Mouse (Mus musculus) MN1 (cell line): Measurements from ENCODE around the gene Usp24.
"Not testable (repeated sequence)": the region's sequence is repeated elsewhere in the genome, so short reads cannot be mapped to it uniquely, and the experiment has no call there.

Experiments
- DNase-seq: peaks from one replicate; pipeline ENCODE4 v3.0.0-alpha.2; 2016; ENCODE audit warnings: low spot score

The Usp24 gene

GRCm38 (mm10) chr4:106318208-106318607 lies 2.2 kb downstream of the Usp24 start:
- DNase-seq: no peak

GRCm38 (mm10) chr4:106318976-106319375 lies 3.0 kb downstream of the Usp24 start:
- no peak for DNase-seq

GRCm38 (mm10) chr4:106322846-106323245 lies 6.8 kb downstream of the Usp24 start:
- no peak for DNase-seq

GRCm38 (mm10) chr4:106323318-106323717 lies 7.3 kb downstream of the Usp24 start:
- no peak for DNase-seq

GRCm38 (mm10) chr4:106327436-106327835 lies 11.4 kb downstream of the Usp24 start:
- DNase-seq: no peak

- no peak for DNase-seq
Observed at GRCm38 (mm10) chr4:106328704-106329103, 12.7 kb downstream of the Usp24 start.

GRCm38 (mm10) chr4:106329171-106329570 lies 13.2 kb downstream of the Usp24 start:
- not testable (repeated sequence) for DNase-seq

- no peak for DNase-seq
Observed at GRCm38 (mm10) chr4:106330371-106330819, 14.4 kb downstream of the Usp24 start.

- DNase-seq: no peak
Observed at GRCm38 (mm10) chr4:106333071-106333470, 17.1 kb downstream of the Usp24 start.

GRCm38 (mm10) chr4:106333584-106333983 lies 17.6 kb downstream of the Usp24 start:
- no peak for DNase-seq

- no peak for DNase-seq
Observed at GRCm38 (mm10) chr4:106335858-106336257, 19.8 kb downstream of the Usp24 start.

- DNase-seq: no peak
Observed at GRCm38 (mm10) chr4:106347664-106348063, 31.7 kb downstream of the Usp24 start.

- not testable (repeated sequence) for DNase-seq
Observed at GRCm38 (mm10) chr4:106355025-106355424, 39.0 kb downstream of the Usp24 start.

- no peak for DNase-seq
Observed at GRCm38 (mm10) chr4:106370013-106370412, 54.0 kb downstream of the Usp24 start.

- peak; percentile 53 for DNase-seq
Observed at GRCm38 (mm10) chr4:106375857-106376256, 59.8 kb downstream of the Usp24 start.

- no peak for DNase-seq
Observed at GRCm38 (mm10) chr4:106378839-106379572, 63.0 kb downstream of the Usp24 start.

GRCm38 (mm10) chr4:106381131-106381530 lies 65.1 kb downstream of the Usp24 start:
- no peak for DNase-seq

- no peak for DNase-seq
Observed at GRCm38 (mm10) chr4:106389908-106390307, 73.9 kb downstream of the Usp24 start.

GRCm38 (mm10) chr4:106409621-106410020 lies 93.6 kb downstream of the Usp24 start:
- DNase-seq: no peak

GRCm38 (mm10) chr4:106419256-106419655 lies 103.2 kb downstream of the Usp24 start:
- no peak for DNase-seq

GRCm38 (mm10) chr4:106419791-106420190 lies 103.8 kb downstream of the Usp24 start:
- no peak for DNase-seq

- DNase-seq: no peak
Observed at GRCm38 (mm10) chr4:106422597-106422996, 106.6 kb downstream of the Usp24 start.

GRCm38 (mm10) chr4:106424560-106424959 lies 108.5 kb downstream of the Usp24 start:
- DNase-seq: no peak

- no peak for DNase-seq
Observed at GRCm38 (mm10) chr4:106426286-106426685, 110.3 kb downstream of the Usp24 start.
